Mouse (Mus musculus): ENCODE data around the gene Psmc3. TPM values are rescaled to one million over a fixed set of nuclear protein-coding genes. Genes with fewer than 3 reads are reported as not detected.

Gene Psmc3
- polyA plus RNA-seq, 1 experiment, result 167 TPM

- Histone ChIP-seq H3K4me3 (ENCODE audit: insufficient read depth, low read depth, low read length) (peak overlapping the region; percentile 44), H3K27ac (replicated peaks; ENCODE audit: low read depth, low read length) (peak overlapping the region; percentile 85), H3K4me1 (ENCODE audit: control insufficient read depth, insufficient read depth, insufficient read length, low read length) (peaks cover 8% of the 10 kb centered on the region)
These were observed 29.0 kb downstream of the Psmc3 start for GRCm38 (mm10) chr2:91082844-91083243.

GRCm38 (mm10) chr2:91083366-91083940 lies 29.6 kb downstream of the Psmc3 start:
- H3K27ac ChIP-seq (replicated peaks; ENCODE audit: low read depth, low read length), result peak overlapping the region; percentile 84
- H3K4me3 ChIP-seq (ENCODE audit: insufficient read depth, low read depth, low read length), result peak overlapping the region; percentile 44
- peaks cover 8% of the 10 kb centered on the region for H3K4me1 ChIP-seq (ENCODE audit: control insufficient read depth, insufficient read depth, insufficient read length, low read length)

- Histone ChIP-seq H3K27ac (replicated peaks; ENCODE audit: low read depth, low read length) (peak overlapping the region; percentile 84), H3K4me1 (ENCODE audit: control insufficient read depth, insufficient read depth, insufficient read length, low read length) (peaks cover 8% of the 10 kb centered on the region), H3K4me3 (ENCODE audit: insufficient read depth, low read depth, low read length) (peak overlapping the region; percentile 6; the same call in 1 of the 2 replicates)
These were observed 30.5 kb downstream of the Psmc3 start for GRCm38 (mm10) chr2:91084179-91084820.

GRCm38 (mm10) chr2:91085494-91086391 lies 31.9 kb downstream of the Psmc3 start:
- H3K27ac ChIP-seq (replicated peaks; ENCODE audit: low read depth, low read length), result peak overlapping the region; percentile 71
- H3K4me1 ChIP-seq (ENCODE audit: control insufficient read depth, insufficient read depth, insufficient read length, low read length), result peaks cover 8% of the 10 kb centered on the region
- no peak overlapping the region for H3K4me3 ChIP-seq (ENCODE audit: insufficient read depth, low read depth, low read length)

- H3K4me1 ChIP-seq (ENCODE audit: control insufficient read depth, insufficient read depth, insufficient read length, low read length), result peaks cover 8% of the 10 kb centered on the region
- H3K27ac ChIP-seq (replicated peaks; ENCODE audit: low read depth, low read length), result peak overlapping the region; percentile 76
- H3K4me3 ChIP-seq (ENCODE audit: insufficient read depth, low read depth, low read length), result no peak overlapping the region
These were observed 32.8 kb downstream of the Psmc3 start for GRCm38 (mm10) chr2:91086392-91087237.

GRCm38 (mm10) chr2:91087453-91087852 lies 33.6 kb downstream of the Psmc3 start:
- Histone ChIP-seq H3K27ac (replicated peaks; ENCODE audit: low read depth, low read length) (peak overlapping the region; percentile 76), H3K4me3 (ENCODE audit: insufficient read depth, low read depth, low read length) (no peak overlapping the region)

GRCm38 (mm10) chr2:91088987-91089386 lies 35.2 kb downstream of the Psmc3 start:
- no peak overlapping the region for H3K4me3 ChIP-seq (ENCODE audit: insufficient read depth, low read depth, low read length)
- no peak overlapping the region for H3K27ac ChIP-seq (replicated peaks; ENCODE audit: low read depth, low read length)
- no peaks in the 10 kb centered on the region for H3K4me1 ChIP-seq (ENCODE audit: control insufficient read depth, insufficient read depth, insufficient read length, low read length)

More at GRCm38 (mm10) chr2:91087453-91087852, 33.6 kb downstream of the Psmc3 start:
- H3K4me1 ChIP-seq (ENCODE audit: control insufficient read depth, insufficient read depth, insufficient read length, low read length), result peaks cover 8% of the 10 kb centered on the region

GRCm38 (mm10) chr2:91090208-91090607 lies 36.4 kb downstream of the Psmc3 start:
- H3K4me3 ChIP-seq (ENCODE audit: insufficient read depth, low read depth, low read length), result no peak overlapping the region
- H3K27ac ChIP-seq (replicated peaks; ENCODE audit: low read depth, low read length), result no peak overlapping the region
- no peaks in the 10 kb centered on the region for H3K4me1 ChIP-seq (ENCODE audit: control insufficient read depth, insufficient read depth, insufficient read length, low read length)

GRCm38 (mm10) chr2:91090827-91091226 lies 37.0 kb downstream of the Psmc3 start:
- no peak overlapping the region for H3K4me3 ChIP-seq (ENCODE audit: insufficient read depth, low read depth, low read length)
- no peaks in the 10 kb centered on the region for H3K4me1 ChIP-seq (ENCODE audit: control insufficient read depth, insufficient read depth, insufficient read length, low read length)
- no peak overlapping the region for H3K27ac ChIP-seq (replicated peaks; ENCODE audit: low read depth, low read length)

GRCm38 (mm10) chr2:91096524-91096923 lies 42.7 kb downstream of the Psmc3 start:
- Histone ChIP-seq H3K4me1 (ENCODE audit: control insufficient read depth, insufficient read depth, insufficient read length, low read length) (no peaks in the 10 kb centered on the region), H3K4me3 (ENCODE audit: insufficient read depth, low read depth, low read length) (peak overlapping the region; percentile 50), H3K27ac (replicated peaks; ENCODE audit: low read depth, low read length) (peak overlapping the region; percentile 81)

- Histone ChIP-seq H3K4me3 (ENCODE audit: insufficient read depth, low read depth, low read length) (peak overlapping the region; percentile 50), H3K27ac (replicated peaks; ENCODE audit: low read depth, low read length) (peak overlapping the region; percentile 81), H3K4me1 (ENCODE audit: control insufficient read depth, insufficient read depth, insufficient read length, low read length) (no peaks in the 10 kb centered on the region)
These were observed 43.2 kb downstream of the Psmc3 start for GRCm38 (mm10) chr2:91097015-91097414.

GRCm38 (mm10) chr2:91098156-91098555 lies 44.3 kb downstream of the Psmc3 start:
- Histone ChIP-seq H3K4me3 (ENCODE audit: insufficient read depth, low read depth, low read length) (peak overlapping the region; percentile 50), H3K4me1 (ENCODE audit: control insufficient read depth, insufficient read depth, insufficient read length, low read length) (no peaks in the 10 kb centered on the region), H3K27ac (replicated peaks; ENCODE audit: low read depth, low read length) (peak overlapping the region; percentile 81; the same call in 1 of the 2 replicates)

GRCm38 (mm10) chr2:91101124-91101740 lies 47.4 kb downstream of the Psmc3 start:
- Histone ChIP-seq H3K4me3 (ENCODE audit: insufficient read depth, low read depth, low read length) (no peak overlapping the region), H3K27ac (replicated peaks; ENCODE audit: low read depth, low read length) (no peak overlapping the region), H3K4me1 (ENCODE audit: control insufficient read depth, insufficient read depth, insufficient read length, low read length) (no peaks in the 10 kb centered on the region)

GRCm38 (mm10) chr2:91108156-91108555 lies 54.3 kb downstream of the Psmc3 start:
- no peak overlapping the region for H3K27ac ChIP-seq (replicated peaks; ENCODE audit: low read depth, low read length)
- H3K4me3 ChIP-seq (ENCODE audit: insufficient read depth, low read depth, low read length), result no peak overlapping the region
- peaks cover 4% of the 10 kb centered on the region for H3K4me1 ChIP-seq (ENCODE audit: control insufficient read depth, insufficient read depth, insufficient read length, low read length)

Data from brown adipose tissue, adult 24 weeks (tissue).